Mouse (Mus musculus) erythroblast, embryonic 14.5 days (primary cell): Measurements from ENCODE around the gene Sdha. TPM values are rescaled to one million over a fixed set of nuclear protein-coding genes. Genes with fewer than 3 reads are reported as not detected.

ENCODE experiments used
- H3K27me3 ChIP-seq: 2 replicates; pipeline ENCODE4 v1.6.1; 2012; ENCODE audit warnings: inconsistent platforms; ENCODE audit not compliant: control insufficient read depth
- H3K36me3 ChIP-seq: 2 replicates; pipeline ENCODE4 v1.6.1; 2012; ENCODE audit warnings: mild to moderate bottlenecking, inconsistent platforms; ENCODE audit not compliant: control insufficient read depth
- H3K4me1 ChIP-seq: 2 replicates; pipeline ENCODE4 v1.6.1; 2012; ENCODE audit warnings: inconsistent platforms; ENCODE audit not compliant: control insufficient read depth
- H3K4me3 ChIP-seq: replicated peaks from 2 replicates; pipeline ENCODE3; 2012; ENCODE audit warnings: moderate library complexity, mild to moderate bottlenecking, inconsistent platforms
- H3K9me3 ChIP-seq: 2 replicates; pipeline ENCODE4 v1.6.1; 2012; ENCODE audit warnings: low read length, inconsistent platforms, mixed read lengths; ENCODE audit not compliant: control insufficient read depth
- GATA1 ChIP-seq: IDR thresholded peaks from 2 replicates; pipeline ENCODE4 v1.6.1; 2012; ENCODE audit warnings: low read length, inconsistent platforms, mixed read lengths
- TAL1 ChIP-seq: IDR thresholded peaks from 3 replicates; pipeline ENCODE4 v1.6.1; 2012; ENCODE audit warnings: low read length, inconsistent platforms, mixed read lengths
- polyA plus RNA-seq: library from polyadenylated mRNA; stranded (reverse); fragments of >175 nt; gene quantifications from 2 replicates; pipeline ENCODE4 v1.2.3, GENCODE M21; 2012

Sdha gene
- polyA plus RNA-seq, 1 experiment, result 2.0 TPM

DNA sequence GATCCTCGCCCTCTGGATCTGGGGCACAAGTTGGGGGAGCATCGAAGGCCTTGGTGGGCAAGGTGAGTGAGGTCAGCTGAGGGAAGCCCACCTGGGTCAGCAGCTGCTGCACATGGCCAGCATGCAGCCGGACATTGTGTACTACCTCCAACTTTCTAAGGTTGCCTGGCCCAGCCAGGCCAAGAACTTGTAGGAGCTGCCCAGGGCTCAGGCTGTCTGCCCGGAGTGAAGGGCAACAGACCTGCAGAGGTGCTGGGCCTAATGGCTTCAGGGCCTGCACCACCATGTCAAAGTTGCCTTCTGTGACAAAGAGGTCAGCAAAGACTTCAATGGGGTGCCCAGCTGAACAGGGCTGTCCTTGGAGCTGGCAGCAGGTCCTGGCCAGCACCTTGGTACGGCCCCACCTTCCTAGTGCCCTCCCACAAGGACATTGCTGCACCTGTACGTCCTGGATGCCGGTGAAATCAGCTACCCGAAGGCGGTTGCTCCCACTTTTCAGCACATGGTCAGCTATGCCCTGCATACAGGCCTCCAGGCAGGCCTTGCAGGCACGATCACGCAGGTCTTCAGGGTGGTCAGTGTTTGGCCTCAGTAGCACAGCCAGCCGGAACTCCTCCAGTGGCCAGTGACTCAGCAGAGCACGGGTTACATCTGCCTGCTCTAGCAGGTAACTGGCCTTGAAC lies 13.2 kb upstream of the Sdha start:
- Histone ChIP-seq H3K36me3 (peaks cover 35% of the 10 kb centered on the region), H3K4me3 (no peak overlapping the region), H3K27me3 (no peaks in the 10 kb centered on the region), H3K4me1 (no peaks in the 10 kb centered on the region), H3K9me3 (no peaks in the 10 kb centered on the region)
- TF ChIP-seq TAL1 (no peak), GATA1 (no peak)

DNA sequence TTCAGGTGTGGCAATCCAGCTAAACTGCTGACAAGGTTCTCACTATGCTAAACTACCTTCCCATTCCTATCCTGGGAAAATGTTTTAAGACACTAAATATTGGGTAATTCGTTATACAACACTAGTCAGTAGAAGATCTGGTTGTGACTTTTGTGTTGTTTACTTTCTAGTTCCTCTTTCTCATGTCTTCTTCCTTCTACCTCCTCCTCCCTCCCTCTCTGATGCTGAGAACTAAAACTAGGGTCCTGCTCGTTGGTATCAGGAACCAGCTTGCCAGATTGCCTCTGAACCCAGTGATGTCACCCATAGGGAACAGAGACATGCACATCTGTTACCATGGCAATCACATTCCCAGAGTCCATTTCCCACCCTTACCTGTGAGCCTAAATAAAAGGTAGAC lies 12.1 kb upstream of the Sdha start:
- TF ChIP-seq TAL1 (no peak), GATA1 (no peak)
- Histone ChIP-seq H3K4me3 (no peak overlapping the region), H3K4me1 (no peaks in the 10 kb centered on the region), H3K36me3 (peaks cover 43% of the 10 kb centered on the region), H3K27me3 (no peaks in the 10 kb centered on the region), H3K9me3 (no peaks in the 10 kb centered on the region)

DNA sequence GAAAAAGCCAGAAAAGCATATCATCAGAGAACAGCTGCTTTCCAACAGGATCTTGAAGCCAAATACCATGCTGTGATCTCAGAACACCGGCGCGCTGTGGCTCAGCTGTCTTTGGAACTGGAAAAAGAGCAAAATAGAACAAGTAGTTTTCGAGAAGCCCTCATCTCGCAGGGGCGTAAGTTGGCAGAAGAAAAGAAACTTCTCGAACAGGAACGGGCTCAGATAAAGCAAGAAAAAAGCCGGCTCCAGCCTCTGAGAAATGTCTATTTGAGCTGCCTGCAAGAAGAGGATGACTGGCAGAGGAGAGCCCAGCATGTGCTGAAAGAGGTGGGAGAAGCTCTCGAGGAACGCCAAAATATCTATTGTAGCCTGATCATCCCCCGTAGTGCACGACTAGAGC lies 6.4 kb upstream of the Sdha start:
- Histone ChIP-seq H3K4me3 (no peak overlapping the region), H3K36me3 (peaks cover 84% of the 10 kb centered on the region), H3K9me3 (no peaks in the 10 kb centered on the region), H3K27me3 (no peaks in the 10 kb centered on the region), H3K4me1 (no peaks in the 10 kb centered on the region; the same call in 1 of the 2 replicates)
- TF ChIP-seq TAL1, result no peak
- TF ChIP-seq GATA1, result no peak

DNA sequence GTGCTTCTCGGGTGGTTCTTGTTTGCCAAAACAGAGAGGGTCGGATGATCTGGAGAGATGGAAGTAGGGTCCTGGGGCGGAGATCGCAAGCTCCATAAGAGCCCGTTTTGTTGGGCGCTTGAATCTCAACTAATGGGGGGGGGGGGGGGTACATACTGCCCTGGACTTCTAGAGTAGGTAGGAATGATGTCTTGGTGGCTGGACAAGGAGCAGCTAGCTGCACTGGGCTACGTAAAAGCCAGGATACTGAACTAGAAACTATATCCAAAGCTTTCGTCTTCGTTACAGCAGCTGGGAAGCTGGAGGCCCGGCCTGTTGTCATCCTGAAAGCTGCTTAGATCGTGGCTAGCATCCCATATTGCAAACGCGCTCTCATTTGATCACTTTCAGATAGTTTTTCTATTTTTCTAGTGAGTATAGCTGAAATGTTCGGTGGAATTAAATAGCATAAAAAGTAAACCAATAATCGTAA lies 391 bp upstream of the Sdha start:
- peak overlapping the region; percentile 82 for H3K4me3 ChIP-seq
- H3K4me1 ChIP-seq, result peaks cover 21% of the 10 kb centered on the region
- peaks cover 36% of the 10 kb centered on the region for H3K36me3 ChIP-seq
- H3K27me3 ChIP-seq, result no peaks in the 10 kb centered on the region
- no peak for TF ChIP-seq GATA1
- H3K9me3 ChIP-seq, result no peaks in the 10 kb centered on the region

DNA sequence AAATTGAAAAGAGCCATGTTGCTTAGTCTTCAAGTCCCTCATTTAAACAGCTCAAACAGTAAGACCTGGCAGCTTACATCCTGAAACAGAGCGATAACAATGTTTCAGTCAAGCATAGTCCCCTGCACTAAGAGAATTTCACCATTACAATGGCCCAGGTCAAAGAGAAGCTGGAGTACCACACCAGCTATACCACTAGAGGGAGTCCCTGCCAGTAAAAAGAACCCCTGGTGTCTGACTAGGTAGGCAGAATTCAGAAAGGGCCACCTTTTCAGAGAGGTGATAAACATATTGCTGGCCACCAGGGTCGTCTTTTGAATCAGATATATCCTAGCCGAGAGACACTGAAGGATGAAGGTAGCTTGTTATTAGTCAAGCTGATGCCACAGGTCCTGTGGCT lies 9.0 kb downstream of the Sdha start:
- TF ChIP-seq TAL1, result no peak
- H3K27me3 ChIP-seq, result no peaks in the 10 kb centered on the region
- no peak overlapping the region for H3K4me3 ChIP-seq
- H3K4me1 ChIP-seq, result no peaks in the 10 kb centered on the region
- no peaks in the 10 kb centered on the region for H3K9me3 ChIP-seq
- peaks cover 88% of the 10 kb centered on the region for H3K36me3 ChIP-seq

DNA sequence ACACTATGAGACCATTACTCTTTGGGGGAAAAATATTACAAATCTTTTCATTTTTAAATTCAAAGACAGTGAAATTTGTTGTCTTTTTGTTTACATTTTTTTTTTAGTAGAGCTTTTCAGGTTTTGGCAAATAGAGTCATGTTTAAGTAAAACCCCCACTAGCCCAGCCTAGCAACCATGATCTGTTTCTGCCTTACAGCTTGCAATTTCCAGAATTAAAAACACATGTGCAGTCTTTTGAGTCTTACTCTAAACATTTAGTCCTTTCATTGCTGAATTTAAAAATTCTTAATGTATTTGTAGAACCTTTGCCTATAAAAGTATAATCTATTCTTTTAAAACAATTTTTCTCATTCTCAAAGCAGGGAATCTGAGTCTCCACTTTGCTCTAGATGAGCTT lies 20.8 kb downstream of the Sdha start:
- Histone ChIP-seq H3K27me3 (no peaks in the 10 kb centered on the region), H3K9me3 (no peaks in the 10 kb centered on the region), H3K4me1 (no peaks in the 10 kb centered on the region), H3K36me3 (peaks cover 84% of the 10 kb centered on the region), H3K4me3 (no peak overlapping the region)
- TF ChIP-seq TAL1 (no peak), GATA1 (no peak)

DNA sequence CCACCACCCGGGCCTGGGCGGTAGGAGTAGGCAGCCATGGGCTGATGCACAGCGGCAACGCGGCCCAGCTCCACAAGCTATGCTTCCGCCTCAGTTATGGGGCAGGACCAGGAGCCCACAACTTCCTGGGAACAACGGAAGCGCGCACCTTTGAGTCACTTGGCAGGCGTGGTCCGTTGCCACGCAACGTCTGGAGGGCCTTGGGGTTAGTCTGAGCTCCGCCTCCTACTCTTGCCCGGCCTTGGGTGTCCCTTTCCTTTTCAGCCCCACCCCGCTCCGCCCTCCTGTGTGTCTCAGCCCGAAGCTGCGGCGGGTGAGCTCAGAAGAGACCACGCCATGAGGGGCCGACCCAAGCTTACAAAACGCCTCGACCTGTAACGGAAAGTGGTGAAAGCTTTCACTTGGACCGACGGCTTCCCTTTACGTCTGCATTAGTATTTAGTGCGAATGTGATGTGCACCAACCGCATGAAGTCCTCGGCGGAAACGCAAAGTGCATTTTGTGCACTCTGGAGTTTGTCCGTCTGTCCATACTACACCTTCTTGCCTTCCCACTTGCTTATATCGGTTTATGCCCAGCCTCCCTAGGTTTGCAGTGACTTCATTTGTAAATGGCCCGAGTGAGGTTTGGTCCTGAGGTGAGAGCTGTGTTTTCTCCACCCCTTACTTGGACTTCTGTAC lies 32.8 kb downstream of the Sdha start, which contains the start of gene Pdcd6:
Gene Pdcd6 (minus strand): TSS at position 411 of the 680 bp plus-strand sequence.
- Histone ChIP-seq H3K9me3 (no peaks in the 10 kb centered on the region), H3K27me3 (no peaks in the 10 kb centered on the region), H3K36me3 (peaks cover 46% of the 10 kb centered on the region), H3K4me3 (peak within 1 kb of the TSS; percentile 74), H3K4me1 (peaks cover 38% of the 10 kb centered on the region)
- TF ChIP-seq TAL1, result no peak
- no peak for TF ChIP-seq GATA1

DNA sequence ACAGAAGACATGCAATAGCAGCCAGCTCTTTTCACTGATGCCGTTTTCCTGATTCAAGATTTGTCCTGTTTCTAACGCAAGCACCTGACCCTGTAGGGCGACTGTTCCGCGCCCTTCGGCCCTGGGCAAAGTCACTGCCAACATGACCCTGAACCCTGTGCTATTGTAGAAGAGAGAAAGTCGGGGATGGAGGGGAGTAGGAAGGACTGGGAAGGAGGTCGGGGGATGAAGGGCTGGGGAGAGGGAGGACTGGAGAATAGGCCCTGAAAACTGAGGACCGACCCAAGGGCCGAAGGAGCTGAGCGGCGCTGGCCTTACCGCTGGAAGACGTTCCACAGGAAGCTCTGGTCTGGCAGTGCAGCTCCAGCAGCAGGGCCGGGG lies 33.3 kb downstream of the Sdha start:
- H3K36me3 ChIP-seq, result peaks cover 41% of the 10 kb centered on the region
- no peaks in the 10 kb centered on the region for H3K9me3 ChIP-seq
- no peak for TF ChIP-seq TAL1
- no peak for TF ChIP-seq GATA1
- peaks cover 38% of the 10 kb centered on the region for H3K4me1 ChIP-seq
- peak overlapping the region; percentile 74 for H3K4me3 ChIP-seq
- no peaks in the 10 kb centered on the region for H3K27me3 ChIP-seq

DNA sequence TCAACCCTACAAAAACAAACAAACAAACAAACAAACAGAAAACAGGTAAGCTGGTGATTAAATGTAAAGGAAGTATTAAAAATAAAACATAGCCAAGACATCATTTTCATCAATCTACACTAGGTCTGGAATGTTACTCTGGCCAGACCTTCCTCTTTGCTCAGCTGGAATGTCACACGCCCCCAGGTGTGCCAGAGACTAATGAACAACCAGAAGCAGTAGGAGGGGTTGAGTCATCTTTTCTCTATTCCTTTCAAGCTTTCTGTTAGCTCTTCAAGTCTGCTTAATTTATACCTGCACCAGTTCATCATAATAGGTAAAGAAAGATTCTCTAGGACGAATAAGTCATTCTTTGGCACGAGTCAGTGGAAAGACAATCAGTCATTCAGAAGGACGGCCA lies 33.7 kb downstream of the Sdha start:
- Histone ChIP-seq H3K27me3 (no peaks in the 10 kb centered on the region), H3K36me3 (peaks cover 41% of the 10 kb centered on the region), H3K4me1 (peaks cover 38% of the 10 kb centered on the region), H3K4me3 (peak overlapping the region; percentile 74), H3K9me3 (no peaks in the 10 kb centered on the region)
- TF ChIP-seq GATA1 (no peak), TAL1 (no peak)
